In the genomic region with DNA sequence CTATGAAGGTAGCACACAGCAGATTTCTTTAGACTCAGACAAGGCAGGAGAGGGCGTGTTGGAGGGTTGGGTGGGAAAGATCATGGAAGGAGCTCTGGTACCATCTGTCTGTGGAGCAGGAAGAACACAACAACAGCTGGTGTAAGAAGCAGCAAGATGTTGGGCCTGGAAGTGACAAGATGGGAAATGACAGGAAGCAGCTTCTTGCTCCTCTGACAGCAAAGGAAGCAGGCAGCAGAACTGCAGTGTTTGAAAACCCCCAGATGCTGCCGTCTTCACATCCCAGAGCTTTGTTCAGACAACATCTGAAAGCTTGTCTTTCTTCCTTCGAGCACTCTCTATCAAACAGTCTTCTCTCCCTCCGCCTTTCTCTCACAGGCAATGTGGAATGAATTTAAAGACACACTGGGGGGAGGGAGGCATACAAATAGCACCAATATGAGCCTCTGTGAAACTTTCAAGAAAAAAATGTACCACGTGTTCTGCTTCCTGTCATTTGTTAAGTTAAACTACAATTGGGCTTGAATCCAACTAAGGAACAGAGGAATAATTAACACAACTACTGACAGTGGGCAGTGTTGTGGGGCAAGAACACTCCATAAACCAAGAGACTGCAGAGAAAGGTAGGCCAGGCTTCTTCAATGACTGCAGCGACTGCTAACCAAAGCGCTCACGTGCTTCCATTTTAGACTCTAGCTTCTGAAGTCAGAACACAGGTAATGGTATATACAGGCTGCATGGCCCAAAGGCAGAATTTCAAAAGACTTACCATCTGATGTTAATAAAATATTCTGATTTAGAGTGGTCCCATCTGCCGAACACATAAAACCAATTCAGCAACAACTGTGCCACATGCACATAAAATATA, we compare ENCODE assay signal across 8 mouse cellular contexts.
A peak's percentile ranks its signal among the peaks of the same experiment; 100 is the strongest.
DNase-seq lines count a peak whose midpoint lies in the region; ATAC-seq and TF ChIP-seq lines count a peak whose summit lies in the region.

No protein-coding gene starts in this region.

- TF ChIP-seq EP300 in lung, postnatal 0 days (IDR thresholded peaks at IDR 0.05), result no peak
- TF ChIP-seq EP300 in stomach, postnatal 0 days (optimal IDR thresholded peaks at IDR 0.05), result no peak

- no peak overlapping the region for H3K9ac ChIP-seq in neural tube, embryonic 11.5 days (ENCODE audit: low read length)
- H3K9ac ChIP-seq in kidney, embryonic 16.5 days (replicated peaks; ENCODE audit: low read length), result no peak overlapping the region
- no peak overlapping the region for H3K9ac ChIP-seq in lung, postnatal 0 days (replicated peaks; ENCODE audit: low read depth)
- no peak overlapping the region for H3K9ac ChIP-seq in stomach, postnatal 0 days (ENCODE audit: low read length)

- H3K9me3 ChIP-seq in neural tube, embryonic 11.5 days (ENCODE audit: control insufficient read depth, low read length), result no peaks in the 10 kb centered on the region
- no peaks in the 10 kb centered on the region for H3K9me3 ChIP-seq in heart, embryonic 10.5 days
- no peaks in the 10 kb centered on the region for H3K9me3 ChIP-seq in kidney, embryonic 16.5 days (ENCODE audit: low read length)
- H3K9me3 ChIP-seq in lung, postnatal 0 days (ENCODE audit: low read length), result no peaks in the 10 kb centered on the region
- H3K9me3 ChIP-seq in stomach, postnatal 0 days (ENCODE audit: control insufficient read depth, low read length), result no peaks in the 10 kb centered on the region

- WGBS in neural tube, embryonic 11.5 days, result 47% methylated on average over 9 of the region's 9 CpGs
- WGBS in heart, embryonic 10.5 days, result 47% methylated on average over 9 of the region's 9 CpGs
- WGBS in kidney, embryonic 16.5 days, result 31% methylated on average over 9 of the region's 9 CpGs
- whole genome bisulfite sequencing in lung, postnatal 0 days, result 34% methylated on average over 9 of the region's 9 CpGs
- whole genome bisulfite sequencing in stomach, postnatal 0 days, result 49% methylated on average over 9 of the region's 9 CpGs

- H3K4me2 ChIP-seq in neural tube, embryonic 11.5 days (ENCODE audit: low read depth), result no peak overlapping the region
- H3K4me2 ChIP-seq in kidney, embryonic 16.5 days (replicated peaks; ENCODE audit: low read depth, low read length), result no peak overlapping the region
- H3K4me2 ChIP-seq in lung, postnatal 0 days (replicated peaks; ENCODE audit: low read depth, low read length), result no peak overlapping the region
- H3K4me2 ChIP-seq in stomach, postnatal 0 days (replicated peaks; ENCODE audit: low read depth), result no peak overlapping the region

- no peak for DNase-seq in neural tube, embryonic 11.5 days (ENCODE audit: low spot score)
- no peak for DNase-seq in neural tube, embryonic 10.5 days (ENCODE audit: extremely low spot score, low spot score)
- DNase-seq in heart, embryonic 10.5 days (ENCODE audit: low spot score), result peak; percentile 71
- DNase-seq in lung, postnatal 0 days (ENCODE audit: low spot score), result peak; percentile 49
- DNase-seq in stomach, postnatal 0 days (ENCODE audit: low spot score), result no peak
- no peak for DNase-seq in cerebellum, adult 11 months
- no peak for DNase-seq in B cell, adult 2 months

- H3K36me3 ChIP-seq in neural tube, embryonic 11.5 days (ENCODE audit: control insufficient read depth, insufficient read depth, low read length), result no peaks in the 10 kb centered on the region
- no peaks in the 10 kb centered on the region for H3K36me3 ChIP-seq in heart, embryonic 10.5 days
- H3K36me3 ChIP-seq in kidney, embryonic 16.5 days (ENCODE audit: insufficient read depth, low read length), result no peaks in the 10 kb centered on the region
- H3K36me3 ChIP-seq in lung, postnatal 0 days (ENCODE audit: insufficient read depth, low read length), result no peaks in the 10 kb centered on the region
- H3K36me3 ChIP-seq in stomach, postnatal 0 days (ENCODE audit: control insufficient read depth, insufficient read depth, low read length), result no peaks in the 10 kb centered on the region

- no peak overlapping the region for H3K4me3 ChIP-seq in neural tube, embryonic 11.5 days (ENCODE audit: low read depth, low read length)
- no peak overlapping the region for H3K4me3 ChIP-seq in heart, embryonic 10.5 days
- no peak overlapping the region for H3K4me3 ChIP-seq in kidney, embryonic 16.5 days (ENCODE audit: low read length)
- H3K4me3 ChIP-seq in lung, postnatal 0 days (ENCODE audit: low read depth, low read length), result no peak overlapping the region
- H3K4me3 ChIP-seq in stomach, postnatal 0 days (ENCODE audit: low read depth, low read length), result no peak overlapping the region

- H3K27ac ChIP-seq in neural tube, embryonic 11.5 days (ENCODE audit: low read depth, low read length), result peak overlapping the region; percentile 17; the same call in 1 of the 2 replicates
- peak overlapping the region; percentile 22; the same call in 1 of the 2 replicates for H3K27ac ChIP-seq in heart, embryonic 10.5 days
- peak overlapping the region; percentile 81 for H3K27ac ChIP-seq in kidney, embryonic 16.5 days (ENCODE audit: low read length)
- no peak overlapping the region for H3K27ac ChIP-seq in lung, postnatal 0 days (ENCODE audit: low read length)
- no peak overlapping the region; the same call in 1 of the 2 replicates for H3K27ac ChIP-seq in stomach, postnatal 0 days (replicated peaks)

- peak; percentile 34 for TF ChIP-seq CTCF in lung, postnatal 0 days (IDR thresholded peaks at IDR 0.05)
- peak; percentile 18; the same call in 1 of the 2 replicates for TF ChIP-seq CTCF in stomach, postnatal 0 days (IDR thresholded peaks at IDR 0.05; ENCODE audit: low read depth)

- ATAC-seq in neural tube, embryonic 11.5 days (ENCODE audit: insufficient read depth, low FRiP score, low TSS enrichment), result no peak
- peak; percentile 86 for ATAC-seq in kidney, embryonic 16.5 days (ENCODE audit: low FRiP score, low TSS enrichment)
- ATAC-seq in lung, postnatal 0 days, result peak; percentile 68
- no peak for ATAC-seq in stomach, postnatal 0 days (ENCODE audit: low FRiP score, low TSS enrichment)

- no peaks in the 10 kb centered on the region for H3K27me3 ChIP-seq in neural tube, embryonic 11.5 days (ENCODE audit: control insufficient read depth, insufficient read depth, low read length)
- H3K27me3 ChIP-seq in heart, embryonic 10.5 days (ENCODE audit: insufficient read depth, poor library complexity, severe bottlenecking), result no peaks in the 10 kb centered on the region
- no peaks in the 10 kb centered on the region for H3K27me3 ChIP-seq in kidney, embryonic 16.5 days (ENCODE audit: insufficient read depth, low read length)
- no peaks in the 10 kb centered on the region for H3K27me3 ChIP-seq in lung, postnatal 0 days (replicated peaks; ENCODE audit: insufficient read depth, low read length)
- no peaks in the 10 kb centered on the region for H3K27me3 ChIP-seq in stomach, postnatal 0 days (ENCODE audit: control insufficient read depth, insufficient read depth, low read length)

- peaks cover 8% of the 10 kb centered on the region for H3K4me1 ChIP-seq in neural tube, embryonic 11.5 days (ENCODE audit: control insufficient read depth, insufficient read depth, low read length)
- H3K4me1 ChIP-seq in heart, embryonic 10.5 days, result peaks cover 13% of the 10 kb centered on the region
- H3K4me1 ChIP-seq in kidney, embryonic 16.5 days (ENCODE audit: insufficient read depth, low read length), result peaks cover 19% of the 10 kb centered on the region
- H3K4me1 ChIP-seq in lung, postnatal 0 days (ENCODE audit: insufficient read depth, low read depth, low read length), result no peaks in the 10 kb centered on the region
- no peaks in the 10 kb centered on the region for H3K4me1 ChIP-seq in stomach, postnatal 0 days (replicated peaks; ENCODE audit: control insufficient read depth, insufficient read depth)

Comparison
In these comparisons a context has a peak if more than half of its experiments do, and no peak if none do; other contexts are left out.
1. ATAC-seq: peak in kidney, embryonic 16.5 days (single experiment) and lung, postnatal 0 days (single experiment); none in neural tube, embryonic 11.5 days (single experiment) and stomach, postnatal 0 days (single experiment).
2. DNase-seq: peak in heart, embryonic 10.5 days (single experiment) and lung, postnatal 0 days (single experiment); none in neural tube, embryonic 11.5 days (single experiment), neural tube, embryonic 10.5 days (single experiment), stomach, postnatal 0 days (single experiment), cerebellum, adult 11 months (single experiment) and B cell, adult 2 months (0 of 2).
3. H3K27ac ChIP-seq: peak in neural tube, embryonic 11.5 days (single experiment), heart, embryonic 10.5 days (single experiment) and kidney, embryonic 16.5 days (single experiment); none in lung, postnatal 0 days (single experiment) and stomach, postnatal 0 days (single experiment).